Mouse (Mus musculus) adrenal gland, postnatal 10 days (tissue): ENCODE measurements around the gene Ubtf. TPM values are rescaled to one million over a fixed set of nuclear protein-coding genes. Genes with fewer than 3 reads are reported as not detected.
"Not testable (repeated sequence)": the region's sequence is repeated elsewhere in the genome, so short reads cannot be mapped to it uniquely, and the experiment has no call there.

Experiments
- DNase-seq: peaks from one replicate; pipeline ENCODE4 v3.0.0; 2021; ENCODE audit warnings: mixed read lengths
- long read RNA-seq, 2 experiments: library from polyadenylated mRNA; stranded (forward); transcript quantifications; one replicate each; pipeline ENCODE4 v2.0.0; 2021
- total RNA-seq, 2 experiments: library from RNA; stranded (reverse); gene quantifications; 2 replicates each; pipeline ENCODE4 v1.2.3; 2021

Ubtf gene
- 100 to 1,000 TPM in 1 of 2 experiments, 10 to 100 TPM in 1; 96.3 to 100 TPM for total RNA-seq
- long read RNA-seq, experiment 1, full-length matches to known transcripts, result 60 of 108 reads
- long read RNA-seq, experiment 1, partial matches to known transcripts, result 19 of 108 reads
- long read RNA-seq, experiment 1, other reads (novel, unspliced or antisense), result 29 of 108 reads
- long read RNA-seq, experiment 2, full-length matches to known transcripts, result 35 of 58 reads
- long read RNA-seq, experiment 2, partial matches to known transcripts, result 10 of 58 reads
- long read RNA-seq, experiment 2, other reads (novel, unspliced or antisense), result 13 of 58 reads

DNA sequence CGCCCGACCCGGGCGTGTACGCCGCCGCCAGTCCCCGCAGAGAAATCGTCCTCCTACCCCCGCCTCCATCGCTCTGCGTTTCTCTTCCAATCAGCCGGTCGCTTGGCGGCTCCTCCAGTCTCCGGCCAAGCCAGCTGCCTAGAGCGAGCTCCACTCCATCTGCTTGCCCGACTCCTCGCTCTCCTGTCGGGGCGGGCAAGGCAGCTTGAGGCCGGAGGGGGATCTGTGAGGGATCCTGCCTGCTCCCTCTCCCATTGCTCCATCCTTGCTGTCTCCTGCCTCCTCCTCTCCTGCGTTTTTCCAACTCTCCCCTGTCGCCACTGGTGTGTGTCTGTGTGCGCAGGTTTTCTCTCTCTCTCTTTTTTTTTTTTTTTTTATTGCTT is at the start of gene Ubtf:
Gene Ubtf, minus strand, starts transcription at position 333 of the 383 bp plus-strand sequence.
- peak; percentile 88 for DNase-seq

DNA sequence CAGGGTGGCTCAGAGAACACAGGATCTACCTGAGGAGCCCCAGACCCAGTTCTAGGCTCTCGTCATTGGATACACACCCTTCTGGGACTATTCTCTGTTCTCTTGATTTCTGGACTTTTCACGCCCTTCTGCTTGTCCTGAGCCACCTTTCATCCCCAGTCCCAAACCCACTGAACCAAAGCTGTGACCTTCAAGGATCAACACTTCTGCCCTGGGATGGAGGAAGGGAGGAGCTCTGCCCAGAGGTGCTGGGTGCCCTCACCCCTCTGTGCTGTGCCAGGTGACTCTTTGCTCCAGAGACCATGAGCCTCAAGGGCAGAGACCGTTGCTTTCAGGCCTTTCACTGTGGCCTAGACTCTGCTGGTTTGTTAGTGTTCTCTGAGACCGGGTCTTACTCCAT is 49.7 kb upstream of the Ubtf start:
- DNase-seq, result no peak

- no peak for DNase-seq
Measured at GRCm38 (mm10) chr11:102368347-102368746, 48.8 kb upstream of the Ubtf start.

- no peak for DNase-seq
Measured at GRCm38 (mm10) chr11:102367504-102368280, 48.1 kb upstream of the Ubtf start.

DNA sequence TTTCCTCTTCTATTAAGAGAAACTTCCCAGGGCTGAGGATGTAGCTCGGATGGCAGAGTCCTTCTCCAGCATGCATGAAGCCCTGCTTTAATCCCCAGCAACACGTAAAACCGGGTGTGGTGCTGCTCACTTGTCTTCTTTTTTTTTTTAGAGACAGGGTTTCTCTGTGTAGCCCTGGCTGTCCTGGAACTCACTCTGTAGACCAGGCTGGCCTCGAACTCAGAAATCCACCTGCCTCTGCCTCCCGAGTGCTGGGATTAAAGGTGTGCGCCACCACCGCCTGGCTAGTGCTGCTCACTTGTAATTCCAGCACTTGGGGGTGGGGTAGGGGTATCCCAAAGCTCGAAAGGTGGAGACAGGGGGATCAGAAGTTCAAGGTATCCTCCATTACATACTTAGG is 46.6 kb upstream of the Ubtf start, which contains the start of gene Slc4a1:
Gene Slc4a1, minus strand, starts transcription at position 101 of the 400 bp plus-strand sequence.
- not testable (repeated sequence) for DNase-seq

- DNase-seq, result no peak
Measured at GRCm38 (mm10) chr11:102365699-102366098, 46.2 kb upstream of the Ubtf start.

GRCm38 (mm10) chr11:102364570-102365371 is 45.2 kb upstream of the Ubtf start:
- no peak for DNase-seq

GRCm38 (mm10) chr11:102363623-102364022 is 44.1 kb upstream of the Ubtf start:
- DNase-seq, result no peak

DNA sequence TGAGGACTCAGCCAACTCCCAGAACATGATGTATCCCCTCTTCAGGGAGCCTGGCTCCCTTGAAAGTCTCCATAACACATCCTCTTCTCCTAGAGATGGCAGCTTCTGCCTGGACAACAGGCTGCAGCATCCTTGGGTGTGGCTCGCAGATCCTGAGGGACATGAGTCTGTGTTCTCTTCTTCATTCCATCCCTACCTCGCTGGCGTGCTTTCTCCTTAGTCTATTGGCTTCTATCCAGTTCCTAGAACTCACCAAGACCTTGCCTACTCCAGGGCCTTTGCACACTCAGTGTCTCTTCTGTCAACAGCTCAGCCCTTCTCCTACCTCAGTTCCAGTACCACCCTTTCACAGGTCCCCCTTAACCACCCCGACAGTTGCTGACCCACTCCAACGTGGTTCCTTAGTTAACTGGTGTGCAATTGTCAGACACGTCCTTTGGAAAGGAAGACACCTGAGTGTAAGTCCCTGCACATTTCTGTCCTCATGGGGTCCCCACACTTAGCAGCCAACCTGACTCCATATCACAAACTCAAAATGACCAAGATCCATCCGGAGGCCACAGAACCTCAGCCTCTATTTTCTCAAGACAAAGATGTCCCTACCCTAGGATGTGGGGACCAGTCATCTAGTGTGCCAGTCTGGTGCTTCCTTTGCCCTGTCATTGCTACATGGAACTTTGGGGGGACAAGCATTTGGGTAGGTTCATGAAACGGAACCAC is 42.4 kb upstream of the Ubtf start:
- DNase-seq, result no peak

DNA sequence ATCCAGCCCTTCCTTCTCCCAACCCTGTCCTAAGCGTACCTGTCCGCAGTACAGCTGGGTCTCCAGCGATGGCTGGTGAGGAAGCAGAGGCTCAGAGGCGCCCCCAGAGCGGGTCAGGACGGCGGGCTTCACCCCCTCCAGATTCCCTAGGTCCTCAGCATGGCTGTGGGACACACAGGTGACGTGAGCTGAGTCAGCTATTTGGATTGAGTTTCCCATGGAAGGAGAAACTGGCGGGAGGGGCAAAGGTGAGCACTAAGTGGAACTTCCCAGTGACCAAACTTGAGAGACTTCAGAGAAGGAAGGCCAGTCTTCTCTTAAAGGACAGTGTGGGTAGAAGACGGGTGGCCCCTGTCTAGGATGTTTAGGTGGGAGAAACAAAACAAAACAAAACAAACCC is 38.8 kb upstream of the Ubtf start:
- DNase-seq, result no peak

- DNase-seq, result no peak
Measured at GRCm38 (mm10) chr11:102356636-102357350, 37.3 kb upstream of the Ubtf start.

GRCm38 (mm10) chr11:102356190-102356589 is 36.6 kb upstream of the Ubtf start:
- no peak for DNase-seq

DNA sequence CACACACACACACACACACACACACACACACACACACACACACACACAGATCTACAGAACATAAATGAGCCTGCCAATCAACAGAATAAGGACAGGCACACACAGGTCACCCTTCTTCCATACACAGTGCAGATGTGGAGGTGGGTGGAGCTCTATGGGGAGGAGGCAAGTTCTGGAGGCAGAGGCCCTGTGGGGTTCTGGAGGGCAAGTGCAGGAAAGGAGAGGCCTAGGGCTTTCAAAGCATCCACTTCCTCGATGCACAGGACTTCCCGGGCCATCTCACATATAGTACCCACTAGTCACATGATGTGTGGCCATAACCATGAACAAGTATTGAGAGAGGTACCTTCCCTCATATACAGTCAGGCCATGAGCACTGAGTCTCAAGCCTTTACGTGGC is 36.0 kb upstream of the Ubtf start:
- DNase-seq, result no peak

- DNase-seq, result no peak
Measured at GRCm38 (mm10) chr11:102353021-102353431, 33.5 kb upstream of the Ubtf start.

DNA sequence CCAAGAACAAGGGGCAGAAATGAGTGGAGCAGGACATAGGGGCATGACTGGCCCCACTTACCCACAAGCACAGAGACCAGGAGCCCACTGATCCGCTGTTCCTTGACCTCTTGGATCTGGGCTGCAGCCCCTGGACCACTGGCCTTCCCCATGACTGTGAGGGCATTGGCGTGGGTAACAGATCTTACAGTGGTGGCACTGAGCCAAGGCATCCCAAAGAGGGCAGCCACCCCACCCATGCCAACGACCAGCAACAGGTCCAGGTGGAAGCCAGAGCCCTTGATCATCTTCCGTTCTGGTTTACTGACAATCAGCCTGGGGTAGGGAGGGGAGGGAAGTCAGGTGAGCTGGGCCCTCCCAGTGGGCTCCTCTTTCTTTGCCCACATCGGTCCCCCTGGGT is 32.8 kb upstream of the Ubtf start:
- DNase-seq, result no peak

DNA sequence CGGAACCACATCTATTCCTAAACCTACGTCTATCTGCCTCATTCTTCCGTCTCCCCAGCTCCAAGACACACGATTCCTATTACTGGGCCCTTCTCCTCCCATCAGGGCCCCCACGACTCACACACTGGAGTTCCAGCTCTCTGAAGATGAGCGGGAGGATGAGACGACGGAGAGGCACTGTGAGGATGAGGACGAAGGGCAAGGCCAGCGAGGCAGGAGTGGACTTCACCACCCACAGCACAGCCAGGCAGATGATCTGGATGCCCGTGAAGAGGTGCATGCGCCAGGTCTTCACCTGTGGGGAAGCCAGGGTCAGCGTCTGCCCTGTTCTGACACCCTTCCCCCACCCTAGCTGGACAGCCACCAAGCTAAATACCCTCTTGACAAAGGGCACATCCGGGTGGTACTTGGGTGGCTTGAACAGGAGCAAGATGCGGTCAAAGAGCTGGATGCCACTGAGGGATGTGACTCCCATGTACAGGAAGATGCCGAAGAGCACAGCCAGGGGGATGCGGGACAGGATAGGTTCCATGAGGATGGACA is 31.5 kb upstream of the Ubtf start:
- DNase-seq, result no peak

GRCm38 (mm10) chr11:102350416-102350815 is 30.9 kb upstream of the Ubtf start:
- no peak for DNase-seq

- no peak for DNase-seq
Measured at GRCm38 (mm10) chr11:102349189-102349954, 29.8 kb upstream of the Ubtf start.

DNA sequence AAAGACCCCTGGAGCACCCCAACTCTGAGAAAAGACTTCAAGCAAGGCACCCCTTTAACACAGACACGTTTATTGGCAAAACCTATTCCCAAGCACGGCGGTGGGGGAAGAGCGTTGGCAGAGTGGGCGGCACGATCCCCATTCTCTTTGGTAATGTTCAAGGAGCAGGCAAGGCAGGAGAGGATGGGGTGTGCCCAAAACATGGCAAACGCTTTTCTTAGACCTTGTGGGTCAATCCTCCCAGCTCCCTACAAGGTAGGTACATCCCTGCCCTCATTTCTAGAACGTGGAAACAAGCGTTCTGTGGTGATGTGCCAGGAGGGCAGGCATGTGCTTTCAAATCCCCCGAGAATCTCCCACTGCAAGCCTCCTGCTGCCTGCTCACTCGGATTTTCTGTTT is 29.2 kb upstream of the Ubtf start:
- no peak for DNase-seq

DNA sequence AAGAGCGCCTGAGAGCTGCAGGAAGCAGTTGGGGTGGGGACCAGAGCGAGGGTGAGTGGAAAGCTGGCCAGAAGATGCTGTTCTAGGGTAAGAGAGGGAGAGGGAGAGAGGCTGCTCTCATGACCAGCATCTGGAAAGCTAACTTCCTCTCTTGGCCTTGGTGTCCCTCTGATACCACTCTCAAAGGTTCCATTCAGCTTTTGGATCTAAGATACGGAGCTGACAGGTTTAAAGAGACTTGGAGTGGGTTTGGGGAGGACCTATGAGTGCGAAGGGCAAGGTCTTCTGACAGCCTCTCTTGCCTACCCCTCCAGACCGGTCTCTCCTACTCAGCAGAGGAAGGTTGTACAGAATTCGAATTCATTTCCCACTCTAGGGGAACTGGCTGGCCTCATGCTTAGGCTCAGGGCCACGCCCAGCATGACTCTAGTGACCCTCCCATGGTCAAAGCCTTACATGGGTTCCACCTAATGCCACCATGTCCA is 28.6 kb upstream of the Ubtf start:
- no peak for DNase-seq
